Mouse (Mus musculus): Measurements from ENCODE around the gene Pbxip1. TPM values are rescaled to one million over a fixed set of nuclear protein-coding genes. Genes with fewer than 3 reads are reported as not detected.

Gene Pbxip1
- total RNA-seq, 2 experiments from 2014 or later = 57.0 to 58.0 TPM

DNA sequence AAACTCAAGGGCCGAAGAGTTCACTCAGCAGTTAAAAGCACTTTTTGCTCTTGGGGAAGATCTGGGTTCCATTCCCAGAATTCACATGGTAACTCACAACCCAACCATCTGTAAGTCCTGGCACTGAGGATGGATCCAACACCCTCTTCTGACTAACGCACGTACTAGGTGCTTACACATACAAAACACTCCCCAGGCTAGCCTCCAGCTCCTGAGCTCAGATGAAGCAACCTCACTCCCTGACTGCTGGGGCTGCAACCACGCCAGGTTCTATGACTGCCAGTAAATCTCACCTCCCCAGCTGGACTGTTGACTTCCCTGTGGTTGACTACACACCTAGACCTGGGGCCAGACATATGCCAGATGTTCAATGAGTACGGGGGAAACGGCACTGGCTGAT, 29.6 kb upstream of the Pbxip1 start:
- intact Hi-C loops (cut with DNase I) = no loop called here
- no peak for DNase-seq

DNA sequence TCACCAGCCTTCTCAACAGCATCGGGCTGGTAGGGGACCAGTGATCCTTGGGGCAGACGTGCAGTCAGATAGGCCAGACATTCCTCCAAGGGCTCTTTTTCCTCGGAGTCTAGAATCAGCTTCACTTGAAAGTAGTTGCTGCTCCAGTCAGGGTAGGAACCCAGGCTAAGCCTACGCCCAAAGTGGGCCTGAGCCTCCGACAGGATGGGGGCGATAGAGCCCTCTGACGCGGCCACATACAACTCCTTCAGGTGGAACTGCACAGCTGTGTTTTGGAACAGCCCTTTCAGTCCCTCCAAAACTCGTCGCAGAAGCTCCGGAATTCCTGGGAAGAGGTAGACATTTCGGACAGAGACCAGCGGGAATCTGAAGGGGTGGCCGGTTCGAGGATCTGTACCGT, 28.1 kb upstream of the Pbxip1 start:
- no peak for DNase-seq
- intact Hi-C loops (cut with DNase I) = no loop called here

DNA sequence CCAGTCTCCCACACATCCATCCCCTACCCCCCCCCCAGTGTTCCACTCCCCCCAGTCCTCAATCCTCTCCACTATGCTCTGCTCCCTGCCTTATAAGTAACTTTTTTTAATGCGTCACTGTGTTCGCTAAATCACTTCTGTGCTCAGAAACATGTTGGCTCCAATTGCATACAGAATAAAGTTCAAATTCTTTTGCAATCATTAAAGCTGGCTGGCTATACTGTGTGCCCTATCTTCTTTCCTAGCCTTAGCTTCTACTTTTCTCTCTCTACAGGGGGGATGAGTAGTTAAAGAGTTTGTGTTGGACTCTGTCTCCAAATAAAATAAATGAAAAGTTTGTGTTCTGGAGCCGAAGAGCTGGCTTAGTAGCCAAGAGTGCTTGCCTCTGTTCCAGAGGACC, 26.8 kb upstream of the Pbxip1 start:
- intact Hi-C loops (cut with DNase I) = loop anchor here (2.0 kb wide), 1 partner anchor 13 kb away; no protein-coding TSS in a partner anchor

DNA sequence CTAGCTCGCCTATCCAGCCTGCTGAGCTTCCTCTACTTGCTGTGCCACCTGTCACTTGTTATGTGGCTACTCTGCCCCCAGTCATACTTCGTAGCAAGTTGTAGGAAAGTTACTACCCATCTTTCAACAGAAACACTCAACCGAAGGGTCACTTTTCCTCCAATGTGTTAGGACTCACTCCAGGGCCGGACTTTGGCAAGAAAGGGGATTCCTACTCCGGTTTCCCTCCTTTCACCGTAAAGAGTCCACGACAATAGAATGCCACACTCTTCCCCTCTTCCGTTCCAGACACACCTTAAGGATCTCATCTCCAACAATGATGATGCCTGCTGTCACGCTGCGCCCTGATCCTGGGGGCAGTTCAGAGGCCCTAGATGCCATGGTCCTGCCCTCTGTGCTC, 25.6 kb upstream of the Pbxip1 start:
- DNase-seq = no peak
- intact Hi-C loops (cut with DNase I) = loop anchor here (2.0 kb wide), 1 partner anchor 14 kb away; no protein-coding TSS in a partner anchor

More for the DNA sequence above, 26.8 kb upstream of the Pbxip1 start:
- no peak for DNase-seq

DNA sequence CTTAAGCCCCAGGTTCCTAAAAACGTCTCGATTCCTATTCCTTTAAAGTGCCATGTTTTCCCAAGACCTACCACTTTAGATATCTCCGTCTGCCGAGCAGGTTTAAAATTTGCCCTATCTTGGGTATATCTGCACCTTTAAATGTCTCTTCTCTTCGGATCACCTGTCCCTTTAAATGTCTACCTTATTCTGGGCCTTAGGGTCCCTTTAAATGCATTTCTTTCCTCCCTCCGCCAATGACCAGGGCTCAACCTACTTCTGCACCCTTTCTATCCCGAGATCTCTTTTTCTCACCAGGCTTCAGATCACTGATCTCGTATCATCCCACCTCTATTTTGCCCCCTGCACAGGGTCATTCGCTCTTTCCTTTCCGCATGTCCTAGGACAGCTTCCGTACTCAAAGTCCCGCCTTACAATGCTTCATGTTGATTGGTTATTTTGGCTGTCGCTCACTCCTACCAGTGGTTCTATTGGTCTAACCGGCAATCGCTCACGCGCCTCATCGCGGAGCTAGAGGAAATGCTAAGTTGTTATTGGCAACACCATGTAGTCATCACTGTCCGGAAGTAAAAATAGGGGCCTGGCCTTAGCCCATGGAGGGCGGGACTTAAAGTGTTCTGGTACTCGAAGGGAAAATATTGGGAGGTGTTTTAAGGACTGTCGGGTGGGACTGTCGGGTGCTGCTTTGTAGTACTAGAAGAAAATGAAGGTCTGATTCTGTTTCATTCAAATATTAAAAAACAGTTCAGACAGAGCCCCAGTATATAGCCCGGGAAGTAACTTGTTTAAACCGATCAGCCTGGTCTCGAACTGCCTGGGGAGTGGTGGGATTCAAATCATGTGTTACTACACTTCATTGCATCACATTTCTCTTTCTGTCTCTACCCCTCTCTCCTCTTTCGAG, 24.8 kb upstream of the Pbxip1 start, which contains the start of gene Flad1:
Gene Flad1 (minus strand): TSS at position 381 of the 904 bp plus-strand sequence.
- intact Hi-C loops (cut with DNase I) = loop anchor here (2.0 kb wide), 1 partner anchor 15 kb away; no protein-coding TSS in a partner anchor

DNA sequence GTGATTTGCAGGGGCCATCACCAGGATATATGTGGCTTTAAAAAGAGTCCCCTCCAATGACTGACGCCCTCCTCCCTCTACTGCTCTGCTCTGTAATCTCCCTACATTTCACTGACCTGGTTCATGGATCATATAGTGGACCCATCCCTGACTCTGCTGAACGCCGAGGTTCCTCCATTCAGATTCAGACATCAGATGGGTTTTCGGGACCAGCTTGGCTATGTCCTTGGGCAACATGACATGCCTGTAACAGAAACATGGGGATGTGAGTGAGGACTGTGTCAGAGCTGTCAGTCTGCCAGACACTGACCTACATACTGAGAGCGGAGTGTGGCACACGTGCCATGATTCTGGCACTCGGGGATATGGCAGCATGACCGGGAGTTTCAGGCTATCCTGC, 20.3 kb upstream of the Pbxip1 start:
- intact Hi-C loops (cut with DNase I) = no loop called here
- DNase-seq = no peak

More for the DNA sequence above, 24.8 kb upstream of the Pbxip1 start, which contains the start of gene Flad1:
- peak; percentile 100 for DNase-seq

DNA sequence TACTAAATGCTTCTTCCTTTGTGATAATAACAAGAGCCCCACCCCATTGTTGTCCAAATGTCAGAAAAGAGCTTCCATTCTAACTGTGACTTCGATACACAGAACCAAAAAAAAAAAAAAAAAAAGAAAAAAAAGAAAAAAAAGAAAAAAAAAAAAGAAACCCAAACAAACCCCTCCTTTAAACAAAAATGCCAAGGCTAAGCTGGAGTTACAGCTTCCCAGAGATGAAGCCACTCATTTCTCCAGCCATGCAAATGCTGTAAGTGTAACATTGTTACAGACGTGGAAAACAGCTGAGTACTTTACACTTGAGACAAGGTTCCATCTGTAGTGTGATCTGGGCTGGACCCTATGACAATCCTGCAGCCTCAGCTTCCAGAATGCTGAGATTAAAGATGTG, 19.4 kb upstream of the Pbxip1 start:
- DNase-seq = no peak

DNA sequence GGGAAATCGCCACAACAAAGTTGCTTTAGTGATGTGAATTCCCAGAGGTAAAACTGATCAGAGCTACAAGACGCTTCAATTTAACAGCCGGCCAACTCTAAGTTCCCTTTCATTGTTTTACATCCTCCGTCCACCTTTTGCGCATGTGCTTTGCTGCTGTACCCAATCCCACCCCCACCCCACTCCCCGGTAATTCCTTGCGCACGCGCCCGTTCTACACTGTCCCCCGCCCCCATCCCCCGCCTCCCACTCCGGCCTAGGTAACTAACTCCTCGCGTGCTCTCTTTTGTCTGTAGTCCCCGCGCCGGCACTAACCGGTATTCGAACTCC, 18.7 kb upstream of the Pbxip1 start:
- no peak for DNase-seq
- intact Hi-C loops (cut with DNase I) = no loop called here

More for the DNA sequence above, 19.4 kb upstream of the Pbxip1 start:
- intact Hi-C loops (cut with DNase I) = no loop called here

DNA sequence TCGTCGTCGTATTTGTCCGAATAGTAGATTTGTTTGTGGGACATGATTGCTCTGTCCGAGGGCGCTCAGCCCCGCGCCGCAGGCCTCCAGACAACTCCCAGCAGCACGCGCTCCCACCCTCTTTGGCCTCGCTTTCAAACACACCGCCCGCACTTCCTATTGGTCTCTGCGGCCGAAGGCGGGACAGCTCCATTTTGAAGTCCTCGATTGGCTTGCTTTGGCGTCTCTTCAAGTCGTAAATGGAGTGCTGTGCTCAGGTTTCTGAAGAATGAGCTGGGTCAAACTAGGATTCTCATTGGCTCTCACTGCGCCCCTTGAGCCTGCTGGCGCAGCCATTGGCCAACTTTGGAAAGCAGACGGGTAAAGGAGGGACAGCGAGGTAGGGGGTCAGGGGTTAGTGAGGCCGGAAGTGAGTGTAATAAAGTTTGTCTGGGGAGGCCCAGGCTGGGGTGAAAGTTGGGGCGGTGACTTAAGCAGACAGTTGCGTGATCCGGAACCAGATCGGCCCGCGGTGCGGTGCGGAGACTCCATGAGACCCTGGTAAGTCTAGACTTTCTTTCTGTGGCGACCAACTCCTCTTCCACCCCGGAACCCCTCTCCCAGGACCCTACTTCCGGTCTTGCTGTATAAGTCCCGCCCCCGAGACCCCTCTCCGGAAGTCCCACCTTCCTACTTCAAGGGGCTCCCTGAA, 18.2 kb upstream of the Pbxip1 start, which contains the start of the genes Cks1b and Shc1:
Gene Cks1b (minus strand): TSS at position 214 of the 691 bp plus-strand sequence.
Gene Shc1 (plus strand): TSS at position 274 of the 691 bp plus-strand sequence.
- intact Hi-C loops (cut with DNase I) = no loop called here
- peak; percentile 90 to 91 for DNase-seq

DNA sequence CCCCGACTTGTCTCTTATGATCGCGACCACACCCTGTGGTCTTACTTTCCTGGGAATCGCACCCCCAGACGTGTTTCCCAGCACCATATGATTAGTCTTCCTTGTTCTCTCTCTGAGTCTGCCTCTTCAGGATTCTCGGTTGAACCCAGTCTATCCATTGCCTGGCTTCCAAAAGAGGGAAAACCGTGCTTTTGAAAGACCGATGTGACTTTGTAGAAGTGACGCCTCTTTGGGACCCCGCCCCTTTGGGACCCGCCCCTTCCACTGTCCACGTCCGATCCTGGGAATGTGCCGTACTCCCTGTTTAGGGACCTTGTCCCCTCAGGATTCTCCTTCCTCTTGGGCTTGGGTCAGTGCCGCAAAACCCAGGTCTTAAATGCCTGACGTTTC, 17.6 kb upstream of the Pbxip1 start:
- intact Hi-C loops (cut with DNase I) = no loop called here

DNA sequence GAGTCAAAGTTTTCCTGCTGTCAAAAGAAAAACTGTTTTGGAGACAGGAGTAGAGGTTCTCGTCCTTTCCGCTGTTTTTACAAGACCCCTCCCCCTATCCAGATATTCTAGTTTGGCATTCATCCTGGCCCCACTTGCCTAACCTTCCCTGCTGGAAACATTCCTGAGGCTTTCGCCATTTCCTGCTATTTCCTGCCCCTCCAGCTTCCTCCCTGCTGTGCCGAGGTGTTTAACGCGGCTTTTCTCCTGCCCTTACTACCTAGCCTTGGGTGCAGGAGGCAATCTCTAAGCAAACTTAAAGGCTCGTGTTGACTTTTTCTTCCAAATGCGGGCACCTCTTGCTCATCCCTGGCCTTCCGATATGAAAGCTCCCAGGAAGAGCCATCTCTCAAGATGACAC, 16.9 kb upstream of the Pbxip1 start:
- intact Hi-C loops (cut with DNase I) = no loop called here
- peak; percentile 63 to 77 for DNase-seq

More for the DNA sequence above, 17.6 kb upstream of the Pbxip1 start:
- DNase-seq = peak; percentile 79 to 80

DNA sequence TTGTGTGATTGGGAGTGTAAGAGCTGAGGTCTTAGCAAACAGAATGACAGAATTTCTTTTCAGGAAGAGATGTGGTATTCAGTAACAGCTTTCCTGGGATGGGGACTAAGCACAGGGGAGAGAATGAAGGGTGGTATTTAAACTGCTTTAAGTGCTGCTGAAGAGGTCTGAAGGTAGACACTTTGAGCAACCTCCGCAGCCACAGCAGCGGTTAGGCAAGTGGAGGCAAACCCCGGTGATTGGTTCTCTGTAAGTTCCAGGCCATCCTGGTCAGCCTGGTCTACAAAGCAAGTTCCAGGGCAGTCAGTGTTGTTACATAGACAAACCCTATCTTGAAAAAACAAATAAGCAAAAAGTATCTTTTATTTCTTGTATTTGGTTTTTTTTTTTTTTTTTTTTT, 16.5 kb upstream of the Pbxip1 start:
- intact Hi-C loops (cut with DNase I) = loop anchor here (2.0 kb wide), 1 partner anchor 17 kb away; the partner anchor contains the start of gene Pbxip1
- no peak for DNase-seq

DNA sequence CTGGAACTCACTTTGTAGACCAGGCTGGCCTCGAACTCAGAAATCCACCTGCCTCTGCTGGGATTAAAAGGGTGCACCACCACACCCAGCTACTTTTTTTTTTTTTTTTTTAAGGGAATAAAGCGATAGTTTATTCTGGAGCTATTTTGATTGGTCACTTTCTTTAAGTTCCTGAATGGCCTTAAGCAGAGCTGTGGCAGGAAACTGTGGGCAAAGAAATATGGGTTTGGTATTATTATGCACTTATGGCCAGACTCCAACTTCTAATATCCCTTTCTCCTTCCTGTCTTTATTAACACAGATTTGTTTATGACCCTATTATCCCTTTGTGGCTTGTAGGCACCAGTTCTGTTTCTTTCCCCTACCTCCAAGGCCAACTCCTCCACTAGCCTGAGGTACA, 16.1 kb upstream of the Pbxip1 start:
- intact Hi-C loops (cut with DNase I) = loop anchor here (2.0 kb wide), 1 partner anchor 16 kb away; the partner anchor contains the start of gene Pbxip1
- DNase-seq = no peak

DNA sequence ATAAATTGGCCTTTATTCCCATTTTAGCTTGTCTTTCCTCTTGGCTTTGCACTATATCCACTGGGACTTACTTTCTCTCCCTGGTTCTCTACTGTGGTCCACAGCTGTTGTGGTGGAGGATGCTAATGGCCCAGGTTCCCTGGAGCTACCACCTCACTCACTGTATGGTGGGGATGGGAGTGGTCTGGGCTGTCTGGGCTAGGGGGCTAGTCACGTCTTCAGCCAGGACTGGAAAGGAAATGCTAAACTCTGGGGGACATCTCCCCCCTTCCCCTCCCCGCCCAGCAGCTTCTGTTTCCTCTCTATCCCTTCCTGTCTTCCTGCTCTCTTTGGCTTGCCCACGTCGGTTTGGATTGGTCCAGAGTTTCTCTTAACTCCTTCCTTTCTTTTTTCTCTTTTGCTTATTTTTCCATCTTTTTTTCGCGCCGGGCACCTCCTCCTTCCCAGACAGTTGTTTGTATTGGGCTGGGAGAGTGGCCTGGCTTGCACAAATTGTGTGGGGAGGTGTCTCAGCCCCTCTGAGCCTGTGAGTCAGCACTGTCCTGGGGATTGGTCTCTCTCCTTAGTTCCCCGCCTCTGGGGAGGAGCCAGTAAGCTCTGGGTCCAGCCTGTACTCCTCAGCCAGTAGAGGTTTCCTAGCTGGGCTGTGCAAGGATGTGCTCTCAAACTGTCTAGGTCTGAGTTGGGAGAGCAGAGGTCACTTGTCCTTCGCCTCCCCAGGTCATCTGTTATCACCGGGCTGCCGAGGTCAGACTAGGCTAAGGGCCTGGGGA, 15.3 kb upstream of the Pbxip1 start:
- intact Hi-C loops (cut with DNase I) = loop anchor here (2.0 kb wide), 1 partner anchor 16 kb away; the partner anchor contains the start of gene Pbxip1
- peak; percentile 74 to 82 for DNase-seq

DNA sequence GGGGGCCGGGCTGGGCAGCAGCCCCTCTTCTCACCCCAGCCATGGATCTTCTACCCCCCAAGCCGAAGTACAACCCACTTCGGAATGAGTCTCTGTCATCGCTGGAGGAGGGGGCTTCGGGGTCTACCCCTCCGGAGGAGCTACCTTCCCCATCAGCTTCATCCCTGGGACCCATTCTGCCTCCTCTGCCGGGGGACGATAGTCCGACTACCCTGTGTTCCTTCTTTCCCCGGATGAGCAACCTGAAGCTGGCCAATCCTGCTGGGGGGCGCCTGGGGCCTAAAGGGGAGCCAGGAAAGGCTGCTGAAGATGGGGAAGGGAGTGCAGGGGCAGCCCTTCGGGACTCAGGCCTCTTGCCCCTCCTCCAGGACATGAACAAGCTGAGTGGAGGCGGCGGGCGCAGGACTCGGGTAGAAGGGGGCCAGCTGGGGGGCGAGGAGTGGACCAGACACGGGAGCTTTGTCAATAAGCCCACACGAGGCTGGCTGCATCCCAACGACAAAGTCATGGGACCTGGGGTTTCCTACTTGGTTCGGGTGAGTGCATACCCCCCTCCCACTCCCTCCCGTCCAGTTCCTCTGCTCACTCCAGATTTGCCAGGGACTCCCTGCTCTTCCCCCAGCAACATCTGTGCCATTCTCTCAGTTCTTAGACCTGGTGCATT, 14.6 kb upstream of the Pbxip1 start:
- no peak for DNase-seq

DNA sequence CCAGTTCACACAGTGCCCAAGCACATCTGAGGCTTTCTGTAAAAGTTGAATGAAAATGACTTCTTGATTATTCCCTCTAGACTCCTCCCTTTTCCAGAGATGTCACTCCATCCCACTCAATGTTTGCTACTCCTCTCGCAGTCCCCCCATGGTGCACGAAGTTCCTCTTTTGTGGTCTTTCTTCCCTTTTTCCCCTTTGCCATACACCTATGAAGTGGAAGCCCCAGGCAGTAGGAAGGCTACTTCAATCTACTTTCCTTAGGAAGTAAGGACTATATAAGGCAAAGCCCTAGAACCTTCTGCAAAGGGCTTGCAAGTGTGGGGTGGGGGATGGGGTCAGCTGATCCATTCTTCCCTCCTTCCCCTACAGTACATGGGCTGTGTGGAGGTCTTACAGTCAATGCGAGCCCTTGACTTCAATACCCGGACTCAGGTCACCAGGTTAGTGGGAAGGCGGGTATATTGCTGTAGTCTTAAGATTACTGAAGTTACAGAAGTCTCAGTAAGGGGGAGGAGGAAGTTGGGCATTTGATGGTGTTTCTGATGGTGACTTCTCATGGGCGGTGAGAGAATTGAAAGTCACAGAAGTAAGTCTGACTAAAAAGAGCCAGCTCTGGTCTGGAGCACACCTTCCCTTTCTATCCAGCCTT, 13.8 kb upstream of the Pbxip1 start:
- intact Hi-C loops (cut with DNase I) = no loop called here
- no peak for DNase-seq

More for the DNA sequence above, 14.6 kb upstream of the Pbxip1 start:
- intact Hi-C loops (cut with DNase I) = loop anchor here (2.0 kb wide), 1 partner anchor 15 kb away; the partner anchor contains the start of gene Pbxip1

DNA sequence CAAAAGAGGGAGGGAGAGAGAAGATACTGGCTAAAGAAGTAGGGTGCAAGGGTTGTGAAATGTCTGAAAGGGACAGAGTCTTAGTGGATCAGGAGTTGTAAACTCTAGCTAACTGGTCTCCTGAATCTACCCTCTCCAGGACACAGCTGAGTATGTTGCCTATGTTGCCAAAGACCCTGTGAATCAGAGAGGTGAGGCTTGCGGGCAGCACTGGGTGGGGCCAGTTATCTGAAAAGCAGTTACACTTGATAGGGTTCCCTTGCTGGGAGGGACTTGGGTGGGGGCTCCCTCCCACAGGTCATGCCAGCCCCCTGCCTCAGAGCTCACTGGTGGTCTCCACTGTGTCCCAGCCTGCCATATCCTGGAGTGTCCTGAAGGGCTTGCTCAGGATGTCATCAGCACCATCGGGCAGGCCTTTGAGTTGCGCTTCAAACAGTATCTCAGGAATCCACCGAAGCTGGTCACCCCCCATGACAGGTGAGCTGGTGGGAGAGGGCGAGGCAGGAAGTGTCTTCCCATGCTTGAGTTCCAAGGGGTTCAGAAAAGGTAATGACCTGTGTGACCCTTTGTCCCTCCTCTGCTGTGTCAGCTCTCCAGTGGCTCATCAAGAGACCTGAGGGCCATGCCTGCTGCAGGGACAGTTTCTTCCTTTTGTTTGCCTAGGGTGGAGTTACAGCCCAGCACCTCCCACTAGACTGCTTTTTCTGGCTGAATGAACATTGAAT, 11.9 kb upstream of the Pbxip1 start:
- intact Hi-C loops (cut with DNase I) = no loop called here

DNA sequence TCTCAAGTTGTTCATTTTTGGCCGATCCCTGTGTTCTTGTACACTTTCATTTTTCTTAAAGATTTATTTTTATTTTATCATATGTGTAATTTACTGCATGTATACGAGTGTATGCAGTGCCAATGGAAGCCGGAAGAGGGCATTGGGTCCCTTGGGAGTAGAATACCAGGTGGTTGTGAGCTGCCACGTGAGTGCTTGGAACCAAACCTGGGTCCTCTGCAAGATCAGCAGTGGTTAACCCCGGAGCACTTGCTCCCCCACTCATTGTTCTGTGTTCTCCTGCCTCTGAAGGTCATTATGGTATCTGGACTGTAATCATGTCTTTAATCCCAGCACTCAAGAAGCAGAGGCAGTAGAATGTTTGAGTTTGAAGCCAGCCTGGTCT, 11.4 kb upstream of the Pbxip1 start:
- intact Hi-C loops (cut with DNase I) = no loop called here
- DNase-seq = no peak

More for the DNA sequence above, 11.9 kb upstream of the Pbxip1 start:
- DNase-seq = no peak

DNA sequence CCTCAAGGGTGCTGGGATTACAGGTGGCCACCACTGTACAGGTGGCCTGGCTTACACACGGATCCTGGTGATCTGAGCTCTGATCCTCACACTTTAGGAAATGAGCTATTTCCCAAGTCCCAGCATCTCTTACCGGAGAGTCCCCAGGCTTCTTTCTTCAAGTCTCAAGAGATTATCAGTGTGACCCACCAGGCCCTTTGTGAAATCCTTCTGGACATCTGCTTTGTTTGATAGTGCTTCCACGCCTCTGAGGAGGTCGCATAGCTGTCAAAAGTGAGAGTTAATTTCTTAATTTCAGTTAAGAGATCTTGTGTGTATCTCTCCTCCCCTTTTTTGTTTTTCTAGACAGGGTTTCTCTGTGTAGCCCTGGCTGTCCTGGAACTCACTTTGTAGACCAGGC, 10.6 kb upstream of the Pbxip1 start:
- intact Hi-C loops (cut with DNase I) = no loop called here
- no peak for DNase-seq
